Mouse (Mus musculus) heart, adult 2 months (tissue): ENCODE data around the gene Zdhhc14. TPM values are rescaled to one million over a fixed set of nuclear protein-coding genes. Genes with fewer than 3 reads are reported as not detected.

Experiments used
- DNase-seq, 2 experiments: peaks; one replicate each; pipeline ENCODE4 v3.0.0; 2021
- H3K27ac ChIP-seq: fragments of 200-600 bp; 2 replicates; pipeline ENCODE4 v1.8.1; 2022
- H3K27me3 ChIP-seq: fragments of 200-500 bp; 2 replicates; pipeline ENCODE4 v1.6.1; 2012; ENCODE audit warnings: mild to moderate bottlenecking, low read length, inconsistent platforms, mixed read lengths; ENCODE audit not compliant: control insufficient read depth, insufficient read depth
- H3K36me3 ChIP-seq: fragments of 200-500 bp; 2 replicates; pipeline ENCODE4 v1.6.1; 2012; ENCODE audit warnings: low read length, inconsistent platforms; ENCODE audit not compliant: control insufficient read depth, insufficient read depth
- H3K4me1 ChIP-seq: fragments of 200-500 bp; 2 replicates; pipeline ENCODE4 v1.6.1; 2011; ENCODE audit warnings: low read length; ENCODE audit not compliant: control insufficient read depth, insufficient read depth
- H3K4me3 ChIP-seq: fragments of 200-600 bp; 2 replicates; pipeline ENCODE4 v1.8.1; 2022
- H3K79me2 ChIP-seq: fragments of 200-500 bp; replicated peaks from 2 replicates; pipeline ENCODE4 v1.6.1; 2012; ENCODE audit warnings: mild to moderate bottlenecking, inconsistent platforms, low read length, moderate library complexity, mixed read lengths; ENCODE audit not compliant: control insufficient read depth, insufficient read depth
- H3K9ac ChIP-seq: fragments of 200-500 bp; 2 replicates; pipeline ENCODE4 v1.6.1; 2012; ENCODE audit warnings: low read depth, mild to moderate bottlenecking, control low read depth, inconsistent platforms, low read length, mixed read lengths
- CTCF ChIP-seq: fragments of 200-600 bp; IDR thresholded peaks from 2 replicates; pipeline ENCODE4 v1.8.1; 2022; ENCODE audit warnings: antibody characterized with exemption, mild to moderate bottlenecking, moderate library complexity
- EP300 ChIP-seq: fragments of 200-500 bp; IDR thresholded peaks from 2 replicates; pipeline ENCODE4 v1.6.1; 2011; ENCODE audit warnings: low read depth, low read length, control low read depth; ENCODE audit not compliant: insufficient read depth
- POLR2A ChIP-seq: fragments of 200-500 bp; IDR thresholded peaks from 2 replicates; pipeline ENCODE4 v1.6.1; 2011; ENCODE audit warnings: mild to moderate bottlenecking, low read depth, low read length, control low read depth; ENCODE audit not compliant: insufficient read depth
- WGBS: fragments of 180-500 bp; shearing (Covaris S2); methylation state at CpG from one replicate; pipeline ENCODE4 v1.1.7; 2018; 5-methylcytosine and 5-hydroxymethylcytosine counted together
- intact Hi-C: fragments of 180-260 bp; cut with DNase I; formaldehyde crosslinking; loops from one replicate; pipeline ENCODE4 v1.15.1; 2025
- polyA plus RNA-seq: library from polyadenylated mRNA; depleted of rRNA; stranded (reverse); fragments of >200 nt; gene quantifications from 2 replicates; pipeline ENCODE4 v1.2.3, GENCODE M21; 2012
- total RNA-seq, 2 experiments: library from RNA; stranded (reverse); gene quantifications; 2 replicates each; pipeline ENCODE4 v1.2.3; 2021

Gene Zdhhc14
- total and polyA plus RNA-seq, 3 experiments, result 1.5 to 5.4 (median 4.4) TPM

GRCm38 (mm10) chr17:5629651-5630050 is 137.3 kb downstream of the Zdhhc14 start:
- no peaks in the 10 kb centered on the region for H3K27me3 ChIP-seq
- no peaks in the 10 kb centered on the region for H3K79me2 ChIP-seq
- no peaks in the 10 kb centered on the region for H3K4me1 ChIP-seq
- H3K27ac ChIP-seq, result no peak overlapping the region
- WGBS, result 60% methylated on average over 4 of the region's 4 CpGs
- intact Hi-C loops, result no loop called here
- no peak overlapping the region for H3K4me3 ChIP-seq
- H3K9ac ChIP-seq, result no peak overlapping the region
- no peak for DNase-seq
- H3K36me3 ChIP-seq, result no peaks in the 10 kb centered on the region
- TF ChIP-seq CTCF (no peak), POLR2A (no peak), EP300 (no peak)

DNA sequence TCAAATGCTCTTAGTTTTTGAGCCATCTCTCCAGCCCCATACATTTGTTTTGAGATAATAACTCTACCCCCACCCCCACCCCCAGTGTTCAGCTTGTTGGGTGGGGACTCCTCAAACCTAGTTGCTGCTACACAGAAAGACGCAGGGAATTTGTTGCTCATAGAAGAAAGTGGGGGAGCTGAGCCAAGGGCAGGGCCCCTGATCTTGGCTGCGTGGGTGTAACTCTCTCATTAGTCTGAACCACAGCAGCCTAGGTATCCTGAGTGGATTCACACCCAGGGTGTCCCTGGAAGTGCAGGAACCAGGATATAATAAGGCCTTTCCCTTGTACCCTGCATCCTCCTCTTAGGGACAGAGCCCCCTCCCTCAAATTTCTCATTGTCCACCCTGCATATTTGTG is 142.9 kb downstream of the Zdhhc14 start:
- H3K4me1 ChIP-seq, result peaks cover 2% of the 10 kb centered on the region
- DNase-seq, result no peak
- H3K79me2 ChIP-seq, result no peaks in the 10 kb centered on the region

DNA sequence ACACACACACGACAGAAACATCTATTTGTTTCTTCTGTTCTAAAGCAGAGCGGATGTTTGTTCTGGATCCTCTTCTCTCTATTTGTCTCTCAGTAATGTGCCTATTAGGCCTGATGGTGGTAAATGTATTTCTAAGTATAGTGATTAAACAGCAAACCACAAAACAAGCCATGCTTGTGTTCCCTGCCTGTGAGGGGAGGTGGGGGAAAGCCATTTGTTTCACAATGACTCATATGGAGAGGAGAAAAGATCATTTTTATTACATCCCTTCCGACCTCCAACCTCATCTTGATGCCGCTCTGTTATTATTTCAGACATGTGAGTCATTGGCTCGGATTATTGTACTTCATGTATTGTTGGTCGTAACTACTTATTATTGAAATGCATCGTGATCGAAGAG is 149.1 kb downstream of the Zdhhc14 start:
- intact Hi-C loops, result no loop called here
- no peak overlapping the region for H3K4me3 ChIP-seq
- no peak overlapping the region for H3K27ac ChIP-seq
- H3K9ac ChIP-seq, result no peak overlapping the region
- no peak for TF ChIP-seq POLR2A
- no peak for TF ChIP-seq EP300
- no peak for TF ChIP-seq CTCF
- H3K36me3 ChIP-seq, result no peaks in the 10 kb centered on the region
- H3K79me2 ChIP-seq, result no peaks in the 10 kb centered on the region
- no peak for DNase-seq
- 87% methylated on average over 8 of the region's 8 CpGs for WGBS
- H3K27me3 ChIP-seq, result no peaks in the 10 kb centered on the region
- H3K4me1 ChIP-seq, result peaks cover 2% of the 10 kb centered on the region

More for the DNA sequence above, 142.9 kb downstream of the Zdhhc14 start:
- intact Hi-C loops, result no loop called here
- no peak overlapping the region for H3K4me3 ChIP-seq
- no peaks in the 10 kb centered on the region for H3K36me3 ChIP-seq
- WGBS, result 52% methylated on average over 2 of the region's 2 CpGs
- no peak overlapping the region for H3K27ac ChIP-seq
- no peaks in the 10 kb centered on the region for H3K27me3 ChIP-seq
- H3K9ac ChIP-seq, result no peak overlapping the region
- TF ChIP-seq CTCF (no peak), EP300 (no peak), POLR2A (no peak)

- no peaks in the 10 kb centered on the region for H3K79me2 ChIP-seq
- TF ChIP-seq CTCF (no peak), POLR2A (no peak), EP300 (no peak)
- H3K9ac ChIP-seq, result no peak overlapping the region
- no peak overlapping the region for H3K27ac ChIP-seq
- DNase-seq, result no peak
- 71% methylated on average over 15 of the region's 15 CpGs for WGBS
- no peaks in the 10 kb centered on the region for H3K36me3 ChIP-seq
- no peaks in the 10 kb centered on the region for H3K27me3 ChIP-seq
- intact Hi-C loops, result no loop called here
- H3K4me3 ChIP-seq, result no peak overlapping the region
- no peaks in the 10 kb centered on the region for H3K4me1 ChIP-seq
These were observed 150.8 kb downstream of the Zdhhc14 start for GRCm38 (mm10) chr17:5642918-5643721.

DNA sequence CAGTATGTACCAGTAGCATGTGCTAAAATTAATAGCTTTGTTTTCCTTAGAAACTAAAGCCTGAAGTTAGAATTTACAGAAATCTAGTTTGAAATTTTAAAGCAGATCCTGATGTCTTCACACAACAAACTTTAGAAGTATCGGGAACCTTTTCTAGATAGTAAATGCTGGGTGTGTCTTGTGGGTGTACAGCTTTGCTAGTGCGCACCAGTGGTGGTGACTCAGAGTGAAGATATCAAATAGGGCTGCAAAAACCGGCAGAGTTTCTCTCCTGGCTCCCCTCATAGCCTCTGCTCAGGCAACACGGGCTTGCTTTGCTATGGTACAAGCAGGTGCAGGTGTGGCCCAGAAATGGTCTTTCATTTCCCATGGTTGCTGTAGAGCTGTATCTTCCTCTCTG is 157.8 kb downstream of the Zdhhc14 start:
- 88% methylated on average over 4 of the region's 4 CpGs for WGBS
- Histone ChIP-seq H3K27ac (no peak overlapping the region), H3K4me1 (peaks cover 1% of the 10 kb centered on the region; the same call in 1 of the 2 replicates), H3K9ac (no peak overlapping the region), H3K27me3 (no peaks in the 10 kb centered on the region), H3K79me2 (no peaks in the 10 kb centered on the region), H3K36me3 (no peaks in the 10 kb centered on the region), H3K4me3 (no peak overlapping the region)
- TF ChIP-seq CTCF, result no peak
- no peak for TF ChIP-seq POLR2A
- TF ChIP-seq EP300, result no peak
- intact Hi-C loops, result no loop called here
- DNase-seq, result no peak

- TF ChIP-seq EP300, result no peak
- no peak for TF ChIP-seq CTCF
- TF ChIP-seq POLR2A, result no peak
- Histone ChIP-seq H3K4me3 (no peak overlapping the region), H3K79me2 (no peaks in the 10 kb centered on the region), H3K27me3 (no peaks in the 10 kb centered on the region), H3K9ac (no peak overlapping the region), H3K4me1 (peaks cover 1% of the 10 kb centered on the region; the same call in 1 of the 2 replicates), H3K36me3 (no peaks in the 10 kb centered on the region), H3K27ac (no peak overlapping the region)
- intact Hi-C loops, result no loop called here
- 82% methylated on average over 4 of the region's 4 CpGs for whole genome bisulfite sequencing
- DNase-seq, result no peak
These were observed 158.3 kb downstream of the Zdhhc14 start for GRCm38 (mm10) chr17:5650642-5651041.
